Mouse (Mus musculus) liver, embryonic 11.5 days (tissue): ENCODE measurements at regions not wholly inside any gene's neighbourhood (a gene's known extent, or its start where the extent isn't known, plus 50 kb on each side); places are given as distances from the start of the nearest gene placed in this dataset.

Experiments
- ATAC-seq: fragments of 200-750 bp; cut with Nextera tagmentation; replicated peaks from 2 replicates; pipeline ENCODE4 v1.8.0; 2017; ENCODE audit warnings: moderate number of reproducible peaks, mild to moderate bottlenecking, moderate TSS enrichment, moderate library complexity; ENCODE audit not compliant: low FRiP score
- DNase-seq: peaks from one replicate; pipeline ENCODE4 v3.0.0-alpha.2; 2017; ENCODE audit warnings: low spot score
- H3K27ac ChIP-seq: fragments of 300-500 bp; sonication (generic); 2 replicates; pipeline ENCODE4 v1.5.1; 2014; ENCODE audit warnings: mild to moderate bottlenecking, low read depth, low read length, control low read depth
- H3K27me3 ChIP-seq: fragments of 300-500 bp; sonication (generic); replicated peaks from 2 replicates; pipeline ENCODE4 v1.6.1; 2014; ENCODE audit warnings: low read length, mixed read lengths; ENCODE audit not compliant: control insufficient read depth, insufficient read depth
- H3K36me3 ChIP-seq: fragments of 300-500 bp; sonication (generic); 2 replicates; pipeline ENCODE4 v1.6.1; 2014; ENCODE audit warnings: mild to moderate bottlenecking, low read length, moderate library complexity, mixed read lengths; ENCODE audit not compliant: control insufficient read depth, insufficient read depth
- H3K4me1 ChIP-seq: fragments of 300-500 bp; sonication (generic); replicated peaks from 2 replicates; pipeline ENCODE4 v1.6.1; 2014; ENCODE audit warnings: low read length, mixed read lengths; ENCODE audit not compliant: control insufficient read depth, insufficient read depth
- H3K4me2 ChIP-seq: fragments of 300-500 bp; sonication (generic); 2 replicates; pipeline ENCODE4 v1.6.1; 2014; ENCODE audit warnings: mild to moderate bottlenecking, control low read depth, moderate library complexity
- H3K4me3 ChIP-seq: fragments of 300-500 bp; sonication (generic); 2 replicates; pipeline ENCODE4 v1.5.1; 2014; ENCODE audit warnings: low read depth, low read length, control low read depth
- H3K9ac ChIP-seq: fragments of 300-500 bp; sonication (generic); 2 replicates; pipeline ENCODE4 v1.6.1; 2014; ENCODE audit warnings: low read depth, low read length, control low read depth
- H3K9me3 ChIP-seq: fragments of 300-500 bp; sonication (generic); 2 replicates; pipeline ENCODE4 v1.6.1; 2016; ENCODE audit warnings: low read length, inconsistent platforms, mixed read lengths; ENCODE audit not compliant: control insufficient read depth
- WGBS: fragments of 180-500 bp; shearing (Covaris S2); extraction: QIAGEN DNeasy Blood & Tissue Kit; methylation state at CpG from one replicate; pipeline ENCODE4 v1.1.7; 2014; 5-methylcytosine and 5-hydroxymethylcytosine counted together

- 51% methylated on average over 3 of the region's 3 CpGs for WGBS
- no peak overlapping the region for H3K9ac ChIP-seq
- ATAC-seq: no peak
These were observed 59.8 kb upstream of the Speer4c start for GRCm38 (mm10) chr5:15773839-15774238.

GRCm38 (mm10) chr5:15774567-15774966 lies 60.5 kb upstream of the Speer4c start:
- Histone ChIP-seq H3K27ac (no peak overlapping the region), H3K9ac (no peak overlapping the region), H3K36me3 (no peaks in the 10 kb centered on the region), H3K4me2 (no peak overlapping the region), H3K4me3 (no peak overlapping the region), H3K4me1 (no peaks in the 10 kb centered on the region), H3K27me3 (no peaks in the 10 kb centered on the region), H3K9me3 (no peaks in the 10 kb centered on the region)
- ATAC-seq: no peak
- DNase-seq: no peak
- 25% methylated on average over 3 of the region's 3 CpGs for WGBS

More at GRCm38 (mm10) chr5:15773839-15774238, 59.8 kb upstream of the Speer4c start:
- Histone ChIP-seq H3K36me3 (no peaks in the 10 kb centered on the region), H3K4me3 (no peak overlapping the region), H3K4me2 (no peak overlapping the region), H3K9me3 (no peaks in the 10 kb centered on the region), H3K4me1 (no peaks in the 10 kb centered on the region), H3K27ac (no peak overlapping the region), H3K27me3 (no peaks in the 10 kb centered on the region)
- DNase-seq: no peak

- Histone ChIP-seq H3K36me3 (no peaks in the 10 kb centered on the region), H3K4me3 (no peak overlapping the region), H3K27ac (no peak overlapping the region), H3K9ac (no peak overlapping the region), H3K4me1 (no peaks in the 10 kb centered on the region), H3K27me3 (no peaks in the 10 kb centered on the region), H3K4me2 (no peak overlapping the region), H3K9me3 (no peaks in the 10 kb centered on the region)
- no peak for ATAC-seq
- no peak for DNase-seq
- 69% methylated on average over 3 of the region's 3 CpGs for WGBS
These were observed 62.0 kb upstream of the Speer4c start for GRCm38 (mm10) chr5:15776106-15776505.

- H3K36me3 ChIP-seq: no peaks in the 10 kb centered on the region
- no peak for ATAC-seq
- no peaks in the 10 kb centered on the region for H3K9me3 ChIP-seq
- DNase-seq: no peak
- no peak overlapping the region for H3K9ac ChIP-seq
- 86% methylated on average over 5 of the region's 5 CpGs for WGBS
- no peak overlapping the region for H3K27ac ChIP-seq
- no peak overlapping the region for H3K4me3 ChIP-seq
- no peaks in the 10 kb centered on the region for H3K27me3 ChIP-seq
- H3K4me2 ChIP-seq: no peak overlapping the region
- H3K4me1 ChIP-seq: no peaks in the 10 kb centered on the region
These were observed 89.5 kb upstream of the Speer4c start for GRCm38 (mm10) chr5:15803583-15803982.

GRCm38 (mm10) chr5:15816864-15817263 lies 102.8 kb upstream of the Speer4c start:
- H3K27me3 ChIP-seq: no peaks in the 10 kb centered on the region
- no peak overlapping the region for H3K4me3 ChIP-seq
- no peak for DNase-seq
- WGBS: 69% methylated on average over 3 of the region's 3 CpGs
- no peak for ATAC-seq
- H3K4me2 ChIP-seq: no peak overlapping the region
- H3K36me3 ChIP-seq: no peaks in the 10 kb centered on the region
- H3K9ac ChIP-seq: no peak overlapping the region
- no peaks in the 10 kb centered on the region for H3K4me1 ChIP-seq
- no peak overlapping the region for H3K27ac ChIP-seq
- no peaks in the 10 kb centered on the region for H3K9me3 ChIP-seq

- no peaks in the 10 kb centered on the region for H3K36me3 ChIP-seq
- no peaks in the 10 kb centered on the region for H3K9me3 ChIP-seq
- no peaks in the 10 kb centered on the region for H3K4me1 ChIP-seq
- 52% methylated on average over 3 of the region's 3 CpGs for WGBS
- no peak overlapping the region for H3K4me2 ChIP-seq
- no peak overlapping the region for H3K9ac ChIP-seq
- H3K27me3 ChIP-seq: no peaks in the 10 kb centered on the region
- no peak for DNase-seq
- no peak for ATAC-seq
- H3K27ac ChIP-seq: no peak overlapping the region
- no peak overlapping the region for H3K4me3 ChIP-seq
These were observed 103.3 kb upstream of the Speer4c start for GRCm38 (mm10) chr5:15817366-15817765.

GRCm38 (mm10) chr5:15822989-15823388 lies 108.9 kb upstream of the Speer4c start:
- DNase-seq (no peak), ATAC-seq (no peak)
- WGBS: 73% methylated on average over 3 of the region's 3 CpGs
- no peaks in the 10 kb centered on the region for H3K27me3 ChIP-seq
- no peak overlapping the region for H3K9ac ChIP-seq
- no peak overlapping the region for H3K27ac ChIP-seq
- H3K9me3 ChIP-seq: no peaks in the 10 kb centered on the region
- no peaks in the 10 kb centered on the region for H3K36me3 ChIP-seq
- no peak overlapping the region for H3K4me3 ChIP-seq
- no peak overlapping the region for H3K4me2 ChIP-seq
- no peaks in the 10 kb centered on the region for H3K4me1 ChIP-seq

- no peak overlapping the region for H3K4me3 ChIP-seq
- H3K27me3 ChIP-seq: no peaks in the 10 kb centered on the region
- DNase-seq (no peak), ATAC-seq (no peak)
- no peak overlapping the region for H3K4me2 ChIP-seq
- no peak overlapping the region for H3K9ac ChIP-seq
- H3K9me3 ChIP-seq: no peaks in the 10 kb centered on the region
- 71% methylated on average over 1 of the region's 1 CpGs for WGBS
- no peaks in the 10 kb centered on the region for H3K4me1 ChIP-seq
- no peak overlapping the region for H3K27ac ChIP-seq
- H3K36me3 ChIP-seq: no peaks in the 10 kb centered on the region
These were observed 103.0 kb upstream of the Cacna2d1 start for GRCm38 (mm10) chr5:15831527-15831926.

- 94% methylated on average over 1 of the region's 1 CpGs for WGBS
- no peak overlapping the region for H3K9ac ChIP-seq
- no peak overlapping the region for H3K4me2 ChIP-seq
- H3K27ac ChIP-seq: no peak overlapping the region
- ATAC-seq (no peak), DNase-seq (no peak)
- no peak overlapping the region for H3K4me3 ChIP-seq
- no peaks in the 10 kb centered on the region for H3K9me3 ChIP-seq
- no peaks in the 10 kb centered on the region for H3K4me1 ChIP-seq
- H3K36me3 ChIP-seq: no peaks in the 10 kb centered on the region
- no peaks in the 10 kb centered on the region for H3K27me3 ChIP-seq
These were observed 102.2 kb upstream of the Cacna2d1 start for GRCm38 (mm10) chr5:15832338-15832737.
